Mouse (Mus musculus) bone marrow, adult 2 months (tissue): ENCODE data around the gene Rundc1. TPM values are rescaled to one million over a fixed set of nuclear protein-coding genes. Genes with fewer than 3 reads are reported as not detected.
"Not testable (repeated sequence)": the region's sequence is repeated elsewhere in the genome, so short reads cannot be mapped to it uniquely, and the experiment has no call there.

Experiments
- H3K27ac ChIP-seq: fragments of 200-500 bp; 2 replicates; pipeline ENCODE4 v1.5.1; 2012; ENCODE audit warnings: low read depth, mild to moderate bottlenecking, control low read depth, inconsistent platforms, low read length; ENCODE audit not compliant: control insufficient read depth, poor library complexity, insufficient read depth
- H3K4me1 ChIP-seq: fragments of 200-500 bp; 2 replicates; pipeline ENCODE4 v1.6.1; 2011; ENCODE audit warnings: low read length; ENCODE audit not compliant: control insufficient read depth, insufficient read depth
- H3K4me3 ChIP-seq: fragments of 200-500 bp; replicated peaks from 2 replicates; pipeline ENCODE3; 2011; ENCODE audit warnings: mild to moderate bottlenecking, low read depth, low read length, control low read depth; ENCODE audit not compliant: control insufficient read depth
- CTCF ChIP-seq: fragments of 200-500 bp; IDR thresholded peaks from 2 replicates; pipeline ENCODE4 v1.5.1; 2011; ENCODE audit warnings: low read length, control low read depth; ENCODE audit not compliant: control insufficient read depth, insufficient read depth
- POLR2A ChIP-seq: fragments of 200-500 bp; IDR thresholded peaks from 2 replicates; pipeline ENCODE4 v1.6.1; 2011; ENCODE audit warnings: low read depth, mild to moderate bottlenecking, control low read depth, low read length, borderline replicate concordance; ENCODE audit not compliant: control insufficient read depth
- WGBS: fragments of 180-500 bp; shearing (Covaris S2); methylation state at CpG from one replicate; pipeline ENCODE4 v1.1.7; 2018; 5-methylcytosine and 5-hydroxymethylcytosine counted together
- polyA plus RNA-seq: library from polyadenylated mRNA; stranded (reverse); fragments of >200 nt; gene quantifications from 2 replicates; pipeline ENCODE4 v1.2.4, GENCODE M21; 2011; ENCODE audit warnings: low replicate concordance; ENCODE audit not compliant: missing spikeins, insufficient read depth, insufficient read length

The Rundc1 gene
- polyA plus RNA-seq, 1 experiment = 10.7 TPM

DNA sequence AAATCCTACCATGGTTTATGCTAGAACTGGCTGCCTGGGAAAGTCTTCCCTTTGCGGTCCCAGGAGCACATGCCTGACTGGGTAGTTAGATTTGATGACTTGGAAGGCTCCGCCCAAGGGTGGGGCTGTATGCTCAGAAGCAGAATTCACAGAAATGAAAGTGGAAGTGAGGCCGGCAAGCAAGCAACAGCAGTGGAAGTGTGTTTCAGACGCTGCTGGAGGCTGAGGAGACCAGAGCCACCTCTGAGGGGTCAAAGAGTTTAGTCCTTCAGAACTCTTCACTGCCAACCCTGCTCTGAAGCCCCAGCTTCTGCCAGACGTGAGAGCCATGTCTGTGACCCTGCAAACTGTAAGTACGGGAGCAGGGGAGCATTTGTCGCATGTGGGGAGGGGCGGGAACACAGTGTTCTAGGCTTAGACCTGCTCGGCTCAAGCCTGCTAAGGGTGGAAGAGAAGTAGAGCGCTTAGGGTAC, 23.4 kb downstream of the Rundc1 start, which contains the start of gene Ifi35:
Ifi35 (plus strand) TSS at position 134 of the 473 bp plus-strand sequence.
- WGBS = under 1% methylated on average over 10 of the region's 10 CpGs
- Histone ChIP-seq H3K27ac (peak within 1 kb of the TSS; percentile 91), H3K4me3 (peak within 1 kb of the TSS; percentile 90), H3K4me1 (peaks cover 2% of the 10 kb centered on the region; the same call in 1 of the 2 replicates)
- 0 out of 2 replicates have a peak, but pooled peaks have one; percentile 26 for TF ChIP-seq POLR2A
- no peak for TF ChIP-seq CTCF

DNA sequence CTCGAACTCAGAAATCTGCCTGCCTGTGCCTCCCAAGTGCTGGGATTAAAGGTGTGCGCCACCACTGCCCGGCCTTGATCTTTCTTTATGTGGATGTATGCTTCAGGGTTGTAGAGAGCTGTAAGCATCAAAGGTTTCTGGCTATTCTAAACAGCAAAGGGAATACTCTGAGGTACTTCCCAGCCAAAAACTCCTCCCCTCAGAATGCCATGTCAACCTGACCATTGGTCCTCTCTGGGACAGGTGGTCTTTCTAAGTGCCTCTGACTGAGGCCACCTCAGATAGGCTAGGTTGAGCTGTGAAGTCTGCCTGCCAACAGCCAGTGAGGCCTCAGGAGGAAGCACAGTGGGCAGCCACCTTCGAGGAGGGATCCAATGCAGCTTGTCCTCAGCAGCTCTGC, 24.0 kb downstream of the Rundc1 start:
- TF ChIP-seq POLR2A (no peak), CTCF (no peak)
- H3K4me1 ChIP-seq = peaks cover 2% of the 10 kb centered on the region; the same call in 1 of the 2 replicates
- WGBS = 10% methylated on average over 4 of the region's 4 CpGs
- peak overlapping the region; percentile 30; the same call in 1 of the 2 replicates for H3K27ac ChIP-seq
- peak overlapping the region; percentile 90 for H3K4me3 ChIP-seq

DNA sequence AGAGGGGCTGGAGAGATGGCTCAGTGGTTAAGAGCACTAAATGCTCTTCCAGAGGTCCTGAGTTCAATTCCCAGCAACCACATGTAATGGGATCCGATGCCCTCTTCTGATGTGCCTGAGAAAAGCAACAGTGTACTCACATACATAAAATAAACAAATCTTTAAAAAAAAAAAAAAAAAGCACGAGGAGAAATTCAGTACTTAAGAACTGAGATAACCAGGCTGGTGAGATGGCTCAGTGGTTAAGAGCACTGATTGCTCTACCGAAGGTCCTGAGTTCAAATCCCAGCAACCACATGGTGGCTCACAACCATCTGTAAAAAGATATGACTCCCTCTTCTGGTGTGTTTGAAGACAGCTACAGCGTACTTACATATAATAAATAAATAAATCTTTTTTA, 24.7 kb downstream of the Rundc1 start:
- H3K4me1 ChIP-seq, H3K4me3 ChIP-seq, H3K27ac ChIP-seq: not testable (repeated sequence)
- 65% methylated on average over 4 of the region's 4 CpGs for WGBS

DNA sequence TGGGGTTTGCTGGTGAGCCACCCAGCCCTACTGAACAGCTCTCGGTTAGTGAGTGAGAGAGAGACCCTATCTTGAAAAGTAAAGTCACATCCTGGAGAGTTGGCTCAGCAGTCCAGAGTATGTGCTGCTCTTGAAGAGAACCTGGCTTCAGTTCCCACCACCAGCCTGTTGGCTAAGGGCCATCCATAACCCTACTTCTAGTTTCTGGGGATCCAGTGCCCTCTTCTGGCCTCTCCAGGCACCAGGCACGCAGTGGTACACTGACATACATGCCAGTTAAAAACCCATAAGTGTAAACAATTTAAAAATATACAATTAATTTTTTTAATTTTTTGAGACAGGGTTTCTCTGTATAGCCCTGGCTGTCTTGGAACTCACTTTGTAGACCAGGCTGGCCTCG, 25.5 kb downstream of the Rundc1 start:
- TF ChIP-seq CTCF (peak; percentile 54; the same call in 1 of the 2 replicates), POLR2A (no peak)
- H3K27ac ChIP-seq = no peak overlapping the region

DNA sequence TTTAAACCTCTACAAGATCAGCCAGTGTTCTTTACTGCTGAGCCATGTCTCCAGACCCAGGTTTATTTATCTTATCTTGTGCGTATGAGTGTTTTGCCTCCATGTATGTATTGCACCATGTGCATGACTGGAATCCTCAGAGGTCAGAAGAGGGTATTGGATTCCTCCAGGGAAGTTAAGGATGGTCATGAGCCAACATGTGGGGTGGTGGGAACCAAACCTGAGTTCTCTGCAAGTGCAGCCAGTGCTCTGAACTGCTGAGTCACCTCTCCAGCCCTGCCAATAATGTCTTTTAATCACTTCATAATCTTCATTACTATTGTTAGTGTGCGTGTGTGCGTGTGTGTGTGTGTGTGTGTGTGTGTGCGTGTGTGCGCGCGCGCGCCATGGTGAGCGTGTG, 26.7 kb downstream of the Rundc1 start:
- Histone ChIP-seq H3K4me1 (peaks cover 2% of the 10 kb centered on the region; the same call in 1 of the 2 replicates), H3K4me3 (no peak overlapping the region), H3K27ac (no peak overlapping the region)
- TF ChIP-seq CTCF (no peak), POLR2A (no peak)
- 78% methylated on average over 10 of the region's 10 CpGs for WGBS

More for the DNA sequence above, 25.5 kb downstream of the Rundc1 start:
- H3K4me1 ChIP-seq = peaks cover 2% of the 10 kb centered on the region; the same call in 1 of the 2 replicates
- WGBS = 87% methylated on average over 3 of the region's 3 CpGs
- no peak overlapping the region for H3K4me3 ChIP-seq

DNA sequence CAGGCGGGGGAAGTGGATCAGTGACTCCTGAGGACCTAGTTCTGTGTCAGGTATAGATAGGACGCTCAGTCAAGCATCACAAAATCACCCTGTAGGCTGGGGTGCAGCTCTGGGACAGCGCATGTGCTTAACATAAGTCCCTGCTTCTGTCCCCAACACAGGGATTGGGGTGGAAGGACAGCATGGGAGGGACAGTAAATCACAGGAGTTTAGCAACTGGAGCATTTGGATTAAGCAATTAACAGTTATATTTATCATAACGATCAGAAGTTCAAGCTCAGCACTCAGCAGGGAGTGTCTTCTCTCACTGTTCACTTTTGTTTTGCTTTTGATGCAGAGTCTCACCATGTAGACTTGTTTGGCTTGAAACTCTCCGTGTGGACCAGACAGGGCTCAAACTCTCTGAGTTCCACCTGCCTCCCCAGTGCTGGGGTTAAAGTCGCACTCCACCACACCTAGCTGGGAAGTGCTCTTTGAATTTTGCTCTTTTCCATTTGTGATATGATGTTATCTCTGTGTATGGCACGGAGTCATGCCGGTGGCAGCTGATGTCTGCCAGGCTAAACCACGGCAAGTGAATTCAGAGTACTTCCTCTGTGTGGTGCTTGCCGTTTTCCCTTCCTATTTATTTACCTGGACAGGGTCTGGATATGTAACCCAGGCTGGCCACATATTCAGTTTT, 27.3 kb downstream of the Rundc1 start:
- TF ChIP-seq POLR2A (no peak), CTCF (no peak)
- no peak overlapping the region for H3K4me3 ChIP-seq
- whole genome bisulfite sequencing = 37% methylated on average over 10 of the region's 10 CpGs
- peaks cover 2% of the 10 kb centered on the region; the same call in 1 of the 2 replicates for H3K4me1 ChIP-seq
- H3K27ac ChIP-seq = no peak overlapping the region

DNA sequence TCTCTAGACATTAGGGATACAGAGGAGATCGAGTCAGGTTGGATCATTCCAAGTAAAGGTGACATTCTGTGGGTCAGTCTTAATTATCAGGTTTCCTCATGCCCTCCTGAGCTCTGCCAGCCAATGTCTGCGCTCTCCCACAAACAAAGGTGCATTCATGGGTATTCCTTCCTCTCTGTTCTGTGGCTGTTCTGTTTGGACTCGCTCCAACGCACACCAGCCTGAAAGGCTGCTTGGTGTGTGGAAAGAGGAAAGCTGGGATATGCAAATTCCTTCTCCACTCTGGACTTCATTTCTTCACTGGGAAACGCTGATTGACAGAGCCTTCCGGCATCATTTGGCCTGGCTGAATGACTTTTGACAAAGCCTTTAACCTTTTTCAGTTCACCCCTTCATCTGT, 29.8 kb downstream of the Rundc1 start:
- no peaks in the 10 kb centered on the region; the same call in 1 of the 2 replicates for H3K4me1 ChIP-seq
- no peak overlapping the region for H3K27ac ChIP-seq
- 90% methylated on average over 6 of the region's 6 CpGs for whole genome bisulfite sequencing
- TF ChIP-seq CTCF (no peak), POLR2A (no peak)
- H3K4me3 ChIP-seq = no peak overlapping the region

DNA sequence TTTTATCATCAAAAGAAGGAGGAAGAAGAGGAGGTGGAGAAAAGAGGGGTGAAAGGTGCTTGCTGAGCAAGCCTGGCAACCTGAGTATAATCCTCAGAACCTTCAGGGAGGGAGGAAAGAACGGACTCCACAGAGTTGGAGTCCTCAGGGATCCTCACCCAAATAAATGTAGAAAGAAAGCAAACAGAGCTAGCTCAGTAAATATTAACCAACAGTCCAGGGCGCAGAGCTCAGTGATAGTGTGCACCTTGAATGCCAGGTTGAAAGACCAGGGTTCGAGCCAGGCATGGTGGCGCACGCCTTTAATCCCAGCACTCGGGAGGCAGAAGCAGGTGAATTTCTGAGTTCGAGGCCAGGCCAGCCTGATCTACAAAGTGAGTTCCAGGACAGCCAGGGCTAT, 30.7 kb downstream of the Rundc1 start:
- WGBS = 89% methylated on average over 7 of the region's 7 CpGs
- no peak for TF ChIP-seq CTCF
- TF ChIP-seq POLR2A = no peak
- no peaks in the 10 kb centered on the region; the same call in 1 of the 2 replicates for H3K4me1 ChIP-seq
- no peak overlapping the region for H3K27ac ChIP-seq
- H3K4me3 ChIP-seq = no peak overlapping the region
